Mouse (Mus musculus) liver, embryonic 15.5 days (tissue): Measurements from ENCODE around the gene Rilp. TPM values are rescaled to one million over a fixed set of nuclear protein-coding genes. Genes with fewer than 3 reads are reported as not detected.

Source experiments
- ATAC-seq: fragments of 200-750 bp; cut with Nextera tagmentation; 2 replicates; pipeline ENCODE4 v1.8.0; 2017; ENCODE audit warnings: moderate number of reproducible peaks, mild to moderate bottlenecking, moderate library complexity; ENCODE audit not compliant: insufficient read depth
- H3K27ac ChIP-seq: fragments of 300-500 bp; sonication (generic); replicated peaks from 2 replicates; pipeline ENCODE4 v1.5.1; 2015; ENCODE audit warnings: mild to moderate bottlenecking, inconsistent platforms
- H3K27me3 ChIP-seq: fragments of 300-500 bp; sonication (generic); 2 replicates; pipeline ENCODE4 v1.6.1; 2015; ENCODE audit warnings: mild to moderate bottlenecking, inconsistent platforms
- H3K36me3 ChIP-seq: fragments of 300-500 bp; sonication (generic); replicated peaks from 2 replicates; pipeline ENCODE4 v1.6.1; 2015; ENCODE audit warnings: moderate library complexity, mild to moderate bottlenecking, inconsistent platforms
- H3K4me1 ChIP-seq: fragments of 300-500 bp; sonication (generic); replicated peaks from 2 replicates; pipeline ENCODE4 v1.6.1; 2015; ENCODE audit warnings: inconsistent platforms
- H3K4me2 ChIP-seq: fragments of 300-500 bp; sonication (generic); 2 replicates; pipeline ENCODE4 v1.6.1; 2015; ENCODE audit warnings: moderate library complexity, mild to moderate bottlenecking, inconsistent platforms
- H3K4me3 ChIP-seq: fragments of 300-500 bp; sonication (generic); replicated peaks from 2 replicates; pipeline ENCODE4 v1.5.1; 2015; ENCODE audit warnings: mild to moderate bottlenecking, inconsistent platforms
- H3K9ac ChIP-seq: fragments of 300-500 bp; sonication (generic); 2 replicates; pipeline ENCODE4 v1.6.1; 2015; ENCODE audit warnings: moderate library complexity, mild to moderate bottlenecking, inconsistent platforms
- H3K9me3 ChIP-seq: fragments of 300-500 bp; sonication (generic); replicated peaks from 2 replicates; pipeline ENCODE4 v1.6.1; 2016; ENCODE audit warnings: inconsistent platforms
- WGBS: fragments of 180-500 bp; shearing (Covaris S2); methylation state at CpG from one replicate; pipeline ENCODE4 v1.1.7; 2015; ENCODE audit warnings: mixed read lengths; ENCODE audit not compliant: insufficient replicate concordance; 5-methylcytosine and 5-hydroxymethylcytosine counted together
- microRNA counts: library from miRNA; unstranded; fragments of <30 nt; microRNA quantifications from one replicate; lab custom pipeline; 2016
- microRNA-seq: library from miRNA; unstranded; fragments of <30 nt; microRNA quantifications from one replicate; pipeline ENCODE4, GENCODE M21; 2016
- polyA plus RNA-seq: library from polyadenylated mRNA; unstranded; fragments of >200 nt; fragmentation: Nextera tagmentation; extraction: Ambion mirVana; gene quantifications from 2 replicates; pipeline ENCODE4 v1.2.1, GENCODE M21; 2015

Rilp gene
- polyA plus RNA-seq, 1 experiment from 2014 or later: 3.7 TPM

- ATAC-seq: no peak
- H3K9ac ChIP-seq: no peak overlapping the region
- 65% methylated on average over 14 of the region's 14 CpGs for WGBS
- H3K36me3 ChIP-seq: no peaks in the 10 kb centered on the region
- H3K4me2 ChIP-seq: no peak overlapping the region
- H3K4me3 ChIP-seq: no peak overlapping the region
- H3K9me3 ChIP-seq: no peaks in the 10 kb centered on the region
- H3K4me1 ChIP-seq: peaks cover 25% of the 10 kb centered on the region
- no peaks in the 10 kb centered on the region for H3K27me3 ChIP-seq
- H3K27ac ChIP-seq: no peak overlapping the region
Measured at GRCm38 (mm10) chr11:75560530-75561409, 50.9 kb downstream of the Rilp start.

- H3K4me2 ChIP-seq: no peak overlapping the region
- H3K27me3 ChIP-seq: no peaks in the 10 kb centered on the region
- peaks cover 31% of the 10 kb centered on the region for H3K4me1 ChIP-seq
- H3K36me3 ChIP-seq: no peaks in the 10 kb centered on the region
- no peak for ATAC-seq
- H3K9me3 ChIP-seq: no peaks in the 10 kb centered on the region
- no peak overlapping the region for H3K9ac ChIP-seq
- 52% methylated on average over 5 of the region's 5 CpGs for WGBS
- no peak overlapping the region for H3K4me3 ChIP-seq
- H3K27ac ChIP-seq: no peak overlapping the region
Measured at GRCm38 (mm10) chr11:75561410-75561791, 51.5 kb downstream of the Rilp start.

MicroRNAs within 50 kb of the gene (microRNA counts, 519-probe panel; counts per million panel counts)
- 4,935 counts per million, percentile 95 among the panel's probes with 10 or more counts for microRNA mmu-miR-22 (lab: Ali Mortazavi, UCI)

Small RNAs within 50 kb of the gene (microRNA-seq; reads per million reads assigned to microRNA genes)
- 18,464 reads per million, percentile 96 among the genes with 10 or more reads in this experiment for gene Mir22
- not detected for gene Mir3971

Other genes starting within 250 kb of the Rilp start
- 81.9 and 88.4 TPM in 2 replicates for gene Rpa1, start 161.8 kb upstream of the Rilp start, polyA plus RNA-seq
- 3.4 and 4.0 TPM in 2 replicates for gene Smyd4, start 161.7 kb upstream of the Rilp start, polyA plus RNA-seq
- gene Serpinf1, start 87.4 kb upstream of the Rilp start, polyA plus RNA-seq: 265 and 279 TPM in 2 replicates
- 631 and 714 TPM in 2 replicates for gene Serpinf2, start 70.5 kb upstream of the Rilp start, polyA plus RNA-seq
- 21.0 and 26.2 TPM in 2 replicates for gene Wdr81, start 55.4 kb upstream of the Rilp start, polyA plus RNA-seq
- gene Tlcd2, start 48.4 kb upstream of the Rilp start, polyA plus RNA-seq: 18.8 and 19.9 TPM in 2 replicates
- 25.8 and 28.0 TPM in 2 replicates for gene Prpf8, start 23.3 kb upstream of the Rilp start, polyA plus RNA-seq
- gene Scarf1, start 3.4 kb downstream of the Rilp start, polyA plus RNA-seq: 2.8 and 3.6 TPM in 2 replicates
- gene Slc43a2, start 21.6 kb downstream of the Rilp start, polyA plus RNA-seq: 4.2 and 5.8 TPM in 2 replicates
- 30.7 and 33.1 TPM in 2 replicates for gene Pitpna, start 78.0 kb downstream of the Rilp start, polyA plus RNA-seq
- 16.0 and 18.3 TPM in 2 replicates for gene Inpp5k, start 120.9 kb downstream of the Rilp start, polyA plus RNA-seq
- gene Myo1c, start 140.4 kb downstream of the Rilp start, polyA plus RNA-seq: 20.6 and 24.5 TPM in 2 replicates
- gene Crk, start 169.2 kb downstream of the Rilp start, polyA plus RNA-seq: 32.3 and 33.9 TPM in 2 replicates
- gene Ywhae, start 222.8 kb downstream of the Rilp start, polyA plus RNA-seq: 198 and 218 TPM in 2 replicates